Mouse (Mus musculus): ENCODE measurements around the gene Kcnip2.

Kcnip2 gene

GRCm38 (mm10) chr19:45780350-45780915 lies 35.4 kb downstream of the Kcnip2 start:
- no peak for DNase-seq

- DNase-seq: no peak
These were observed 40.4 kb downstream of the Kcnip2 start for GRCm38 (mm10) chr19:45775486-45775885.

GRCm38 (mm10) chr19:45771501-45771900 lies 44.4 kb downstream of the Kcnip2 start:
- no peak for DNase-seq

DNA sequence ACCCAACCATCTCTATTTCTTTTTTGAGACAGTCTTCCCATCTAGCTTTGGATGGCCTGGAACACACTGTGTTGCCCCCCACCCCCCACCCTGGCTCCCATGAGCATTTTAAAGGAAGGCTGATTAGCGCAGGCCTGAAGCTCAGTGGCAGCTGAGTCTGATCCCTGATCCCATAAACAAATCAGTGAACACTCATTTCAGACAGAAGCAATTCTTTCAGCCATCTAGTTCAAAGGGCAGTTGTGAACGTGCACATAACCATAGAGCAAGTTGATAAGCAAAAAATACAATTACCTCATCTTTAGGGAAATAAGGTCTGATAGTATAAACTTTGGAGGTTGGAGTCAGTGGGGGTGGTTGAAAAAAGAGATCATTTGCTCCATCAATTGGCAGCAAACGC lies 55.1 kb downstream of the Kcnip2 start:
- DNase-seq: no peak

DNA sequence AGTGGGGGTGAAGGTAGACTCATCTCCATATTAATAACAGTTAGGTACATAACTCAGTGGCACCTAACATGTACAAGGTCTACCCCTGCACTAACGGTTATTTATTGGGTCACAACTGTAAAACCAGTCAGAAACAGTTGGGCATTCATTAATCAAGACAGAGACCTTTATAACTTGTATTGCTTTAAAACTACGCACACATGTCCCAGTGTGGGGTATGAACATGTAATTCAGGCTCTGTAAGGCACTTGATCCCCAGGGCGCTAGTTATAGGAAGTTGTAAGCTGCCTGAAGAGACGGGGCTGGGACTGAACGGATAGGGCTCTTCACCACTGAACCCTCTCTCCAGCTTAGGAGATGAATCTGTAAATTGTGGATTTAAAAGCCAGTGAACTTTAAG lies 57.2 kb downstream of the Kcnip2 start:
- no peak for DNase-seq

DNA sequence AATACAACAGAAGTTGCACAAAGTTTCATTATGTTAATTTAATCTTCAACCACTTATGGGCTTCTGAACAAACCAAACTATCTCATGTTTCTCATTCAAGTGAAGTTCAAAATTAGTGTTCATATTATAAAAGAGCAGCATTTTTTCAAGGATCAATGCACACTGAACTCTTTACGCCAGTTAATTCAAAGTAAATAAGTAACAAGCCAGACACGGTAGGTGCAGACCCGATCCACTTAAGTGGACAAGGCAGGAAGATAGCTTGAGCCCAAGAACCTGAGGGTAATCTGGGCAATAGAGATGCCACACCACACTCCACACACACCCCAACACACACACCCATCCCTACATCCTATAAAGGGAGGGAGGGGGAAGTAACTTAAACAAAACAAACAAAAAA lies 62.3 kb downstream of the Kcnip2 start:
- no peak for DNase-seq

DNA sequence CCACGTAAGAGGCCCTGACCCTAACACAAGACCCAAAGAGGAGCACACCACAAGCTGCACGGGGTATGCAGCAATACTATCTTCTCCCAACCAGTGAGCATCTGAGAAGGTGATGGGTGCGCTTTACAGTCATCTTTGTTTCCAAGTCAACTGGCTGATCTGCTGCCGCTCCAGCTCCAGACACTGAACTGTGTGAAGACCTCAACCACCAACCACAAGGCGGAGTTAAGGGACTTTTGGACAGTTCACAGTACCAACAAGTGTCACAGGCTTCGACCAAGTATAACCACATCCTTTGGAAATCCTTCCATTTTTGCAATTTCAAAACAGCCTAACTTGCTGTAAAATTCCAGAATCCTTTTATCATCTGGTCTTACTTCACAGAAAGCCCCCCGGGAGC lies 64.0 kb downstream of the Kcnip2 start:
- DNase-seq: no peak

DNA sequence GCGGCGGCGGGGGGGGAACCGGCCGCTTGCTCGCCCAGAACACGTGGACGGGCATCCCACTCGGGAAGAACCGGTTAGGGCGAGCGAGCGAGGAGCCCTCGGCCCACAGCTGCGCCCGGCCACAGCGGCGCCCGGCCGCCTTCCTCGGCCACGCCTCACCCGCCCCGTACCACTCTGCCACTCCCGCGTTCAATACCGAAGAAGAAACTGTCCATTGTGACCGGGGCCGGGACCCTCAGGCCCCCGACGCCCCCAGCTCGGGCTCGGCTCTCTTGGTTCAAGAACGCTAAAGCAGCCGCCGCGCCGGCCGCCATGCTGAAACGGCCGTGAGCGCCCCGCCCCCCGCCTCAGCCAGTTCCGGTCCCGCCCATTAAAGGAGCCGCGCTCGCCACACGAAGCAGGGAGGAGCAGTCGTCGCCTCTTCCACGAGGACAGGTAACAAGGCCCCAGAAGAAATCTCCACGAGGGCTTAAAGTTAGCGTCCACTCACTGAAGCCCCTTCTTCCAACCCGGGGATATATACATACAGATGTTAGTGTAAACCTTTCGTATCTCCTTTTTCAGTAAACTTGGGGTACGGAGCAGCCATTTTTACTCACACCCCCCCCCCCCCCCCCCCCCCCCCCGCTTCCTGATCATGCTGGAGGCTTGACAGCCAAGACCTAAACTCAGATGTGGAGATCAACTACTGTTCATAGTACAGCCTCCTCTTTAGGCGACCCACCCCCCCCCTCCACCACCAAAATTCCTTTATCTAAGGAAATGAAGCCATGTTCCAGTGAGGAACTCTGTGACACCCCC lies 66.4 kb downstream of the Kcnip2 start, which contains the start of gene Npm3:
TSS of gene Npm3 (minus strand) at position 349 of the 801 bp plus-strand sequence.
- DNase-seq: peak; percentile 73 to 85

- peak in 1 of 2 experiments; percentile 32 for DNase-seq
These were observed 67.1 kb downstream of the Kcnip2 start for GRCm38 (mm10) chr19:45748691-45749242.

DNA sequence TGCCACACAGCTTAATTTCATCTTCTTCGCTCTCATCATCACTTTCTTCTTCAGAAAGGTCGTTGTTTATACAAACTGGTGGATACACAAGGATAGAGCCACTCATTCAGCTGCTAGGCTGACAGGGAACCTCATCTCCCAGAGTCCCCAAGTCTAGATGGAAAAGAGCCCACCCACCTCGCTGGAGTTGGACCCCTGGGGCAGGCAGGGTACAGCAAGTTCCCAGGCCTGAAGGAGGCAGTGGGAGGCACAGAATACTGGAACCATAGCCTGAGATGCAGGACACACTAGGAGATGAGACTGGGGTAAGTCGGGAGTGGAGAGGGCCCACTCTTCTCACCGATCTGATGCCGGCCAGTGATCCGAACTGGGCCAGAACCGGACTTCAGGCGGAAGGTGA lies 67.7 kb downstream of the Kcnip2 start:
- DNase-seq: no peak

GRCm38 (mm10) chr19:45747028-45747867 lies 68.6 kb downstream of the Kcnip2 start:
- peak; percentile 61 to 86 for DNase-seq

DNA sequence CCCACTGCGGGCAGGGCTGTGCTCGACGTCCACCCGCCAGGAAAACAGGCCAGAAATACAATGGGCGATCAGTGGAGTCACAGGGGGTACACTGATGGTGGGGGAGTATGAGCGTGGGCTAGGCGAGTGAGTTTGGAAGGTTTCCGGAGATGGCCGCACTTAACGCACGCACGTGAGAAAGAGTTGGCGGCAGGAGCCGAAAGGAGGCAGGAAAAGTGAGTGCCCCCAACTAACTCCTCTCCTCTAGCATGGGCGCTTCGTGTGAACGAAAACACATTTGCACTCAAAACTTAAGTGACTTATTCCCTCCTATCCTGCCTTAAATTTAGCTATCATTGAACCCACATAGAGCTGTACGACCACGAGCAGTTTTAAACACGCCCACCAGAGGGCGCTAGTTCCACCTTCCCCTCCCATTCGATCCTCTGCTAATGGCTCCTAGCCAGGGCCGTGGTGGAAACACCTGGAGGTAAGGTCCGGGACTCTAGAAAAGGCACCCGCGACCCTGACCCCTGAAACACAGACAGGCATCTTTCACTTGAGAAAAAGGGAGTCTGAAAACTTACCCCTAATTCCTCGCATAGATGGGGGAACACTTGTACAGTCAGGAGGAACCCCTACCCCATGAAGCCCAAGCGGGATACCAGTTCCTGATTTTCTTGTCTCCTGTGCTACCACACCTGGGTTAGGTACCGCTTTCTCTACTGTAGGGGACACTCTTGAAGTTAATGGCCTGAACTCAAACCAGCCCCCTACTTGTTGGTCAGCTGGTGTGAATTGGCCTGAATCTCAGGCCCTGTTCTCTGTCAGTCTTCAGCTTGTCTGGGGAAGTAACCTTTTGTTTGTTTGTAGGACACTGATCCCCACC lies 69.5 kb downstream of the Kcnip2 start:
- peak; percentile 57 to 72 for DNase-seq

DNA sequence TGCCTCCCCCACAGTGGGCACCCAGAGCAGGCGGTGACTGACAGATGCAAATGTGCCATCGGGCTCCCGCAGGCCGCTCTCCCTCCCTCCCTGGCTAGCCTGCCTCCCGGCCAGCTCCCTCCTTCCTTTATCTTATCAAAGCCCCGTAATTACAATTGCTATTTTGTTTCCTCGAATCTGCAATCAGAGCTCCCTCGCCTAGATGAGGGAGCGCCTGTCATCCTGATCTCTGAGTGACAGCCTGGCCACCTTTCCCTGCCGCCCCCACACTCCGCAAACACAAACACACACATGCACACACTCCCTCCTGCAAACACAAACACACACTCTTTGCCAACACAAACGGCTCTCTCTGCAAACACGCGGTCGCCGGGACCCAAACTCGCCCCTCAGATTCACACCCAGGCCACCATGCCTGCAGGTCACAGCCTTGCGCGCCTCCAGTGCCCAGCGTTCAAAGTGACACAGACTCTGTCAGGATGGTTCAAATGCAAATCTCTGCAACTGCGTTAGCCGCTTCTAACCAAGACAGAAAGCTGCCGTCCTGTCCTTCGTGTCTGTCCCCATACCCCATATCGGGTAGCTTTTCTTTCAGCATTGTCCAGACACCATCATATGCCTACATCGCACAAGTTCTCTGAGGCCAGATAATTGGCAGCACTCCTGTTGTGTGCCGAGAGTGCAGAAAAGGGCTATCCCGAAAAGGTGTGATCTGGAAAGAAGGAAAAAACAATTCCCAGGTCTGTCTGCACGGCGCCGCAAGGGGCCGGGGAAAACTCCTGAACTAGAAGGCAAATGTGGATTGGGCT lies 70.3 kb downstream of the Kcnip2 start:
- no peak for DNase-seq

DNA sequence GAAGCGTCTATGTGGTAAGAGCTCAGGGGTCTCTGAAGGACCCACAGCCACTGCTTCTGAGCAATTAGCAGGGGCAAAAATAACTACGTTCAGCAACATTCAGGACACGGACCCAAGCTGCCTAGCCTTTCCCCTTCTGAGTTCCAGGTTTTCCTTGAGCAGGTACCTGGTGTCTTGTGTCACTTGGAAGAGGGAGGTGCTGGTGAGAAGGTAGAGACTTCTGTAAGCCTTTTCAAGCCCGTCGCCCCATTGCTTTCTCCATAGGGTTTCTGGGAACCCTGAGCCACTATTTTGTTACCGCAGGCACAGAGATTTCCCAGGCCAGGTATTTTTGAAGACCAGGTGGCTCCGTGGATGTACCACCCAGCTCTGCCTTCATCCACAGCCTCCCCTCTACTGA lies 72.2 kb downstream of the Kcnip2 start:
- no peak for DNase-seq

DNA sequence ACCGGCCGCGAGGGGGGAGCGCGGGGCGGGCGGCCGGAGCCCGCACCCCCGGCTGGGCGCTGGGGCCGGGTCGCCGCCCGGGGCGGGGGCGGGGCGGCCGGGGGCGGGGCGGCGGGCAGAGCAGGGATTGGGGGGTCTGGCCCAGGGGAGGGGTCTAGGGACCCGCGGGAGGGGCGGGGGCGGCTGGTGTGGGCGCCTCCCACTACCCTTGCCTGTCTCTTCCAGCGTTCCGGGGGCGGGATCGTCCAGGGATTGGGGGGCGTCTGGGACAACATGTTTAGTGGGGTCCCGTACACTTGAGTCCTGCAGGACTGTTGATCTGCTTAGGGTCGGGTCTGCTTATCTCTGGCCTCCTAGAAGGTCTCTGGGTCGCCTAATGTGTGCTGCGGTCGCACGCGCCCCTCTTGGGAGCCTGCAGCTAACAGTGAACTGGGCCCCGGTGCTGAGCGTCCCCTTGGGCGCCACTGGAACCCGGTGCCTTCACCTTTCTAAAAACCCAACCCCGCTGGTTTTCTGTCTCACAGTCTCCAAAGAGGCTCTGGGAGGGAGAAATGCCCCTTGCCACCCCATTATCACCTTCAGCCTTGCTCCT lies 72.8 kb downstream of the Kcnip2 start:
- DNase-seq: no peak

GRCm38 (mm10) chr19:45742218-45742983 lies 73.5 kb downstream of the Kcnip2 start, which contains the start of gene Fgf8:
Gene Fgf8, minus strand, starts transcription at chr19:45742915.
- DNase-seq: no peak
